Mouse (Mus musculus) erythroblast, embryonic 14.5 days (primary cell): ENCODE results near the gene Prkce.

Source experiments
- GATA1 ChIP-seq: IDR thresholded peaks from 2 replicates; pipeline ENCODE4 v1.6.1; 2012; ENCODE audit warnings: low read length, inconsistent platforms, mixed read lengths
- TAL1 ChIP-seq: IDR thresholded peaks from 3 replicates; pipeline ENCODE4 v1.6.1; 2012; ENCODE audit warnings: low read length, inconsistent platforms, mixed read lengths

DNA sequence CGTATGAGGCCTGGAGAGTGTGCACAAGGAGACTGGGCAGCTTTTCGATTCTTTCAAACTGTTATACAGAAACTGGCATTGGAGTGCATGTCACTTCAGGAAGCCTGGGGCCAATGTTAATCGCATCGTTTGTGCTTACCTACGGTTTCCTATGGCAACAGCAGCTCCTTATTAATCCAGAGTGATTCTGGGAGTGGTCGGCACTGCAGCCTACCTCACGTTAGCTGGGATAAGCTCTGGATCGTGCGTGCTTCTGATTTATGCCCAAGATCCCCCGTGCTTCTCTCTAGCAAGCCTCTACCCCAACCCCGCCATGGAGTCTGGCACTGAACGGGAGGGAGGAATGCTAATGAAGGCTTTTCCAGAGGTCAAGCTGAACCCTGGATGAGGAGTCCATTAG is 242.9 kb downstream of the Prkce start:
- TF ChIP-seq TAL1: no peak
- TF ChIP-seq GATA1: no peak
